Mouse (Mus musculus): ENCODE measurements at regions not wholly inside any gene's neighbourhood (a gene's known extent, or its start where the extent isn't known, plus 50 kb on each side); places are given as distances from the start of the nearest gene placed in this dataset.

- Histone ChIP-seq H3K27me3 (replicated peaks) (no peaks in the 10 kb centered on the region), H3K36me3 (no peaks in the 10 kb centered on the region), H3K4me3 (replicated peaks) (no peak overlapping the region), H3K4me2 (no peak overlapping the region), H3K4me1 (no peaks in the 10 kb centered on the region), H3K9ac (no peak overlapping the region), H3K27ac (no peak overlapping the region), H3K9me3 (no peaks in the 10 kb centered on the region)
- no peak for ATAC-seq (ENCODE audit: insufficient read depth, low FRiP score, low read depth)
- WGBS = 81% methylated on average over 4 of the region's 4 CpGs
Observed at GRCm38 (mm10) chr2:169389611-169390010, 197.9 kb downstream of the Gm11011 start.

- Histone ChIP-seq H3K27ac (no peak overlapping the region), H3K4me3 (replicated peaks) (no peak overlapping the region), H3K27me3 (replicated peaks) (no peaks in the 10 kb centered on the region), H3K4me1 (no peaks in the 10 kb centered on the region), H3K4me2 (no peak overlapping the region), H3K9ac (no peak overlapping the region), H3K9me3 (no peaks in the 10 kb centered on the region), H3K36me3 (no peaks in the 10 kb centered on the region)
- no peak for ATAC-seq (ENCODE audit: insufficient read depth, low FRiP score, low read depth)
- 64% methylated on average over 8 of the region's 8 CpGs for whole genome bisulfite sequencing
Observed at GRCm38 (mm10) chr2:169388569-169388968, 199.0 kb downstream of the Gm11011 start.

- 77% methylated on average over 23 of the region's 23 CpGs for WGBS
- no peak overlapping the region for H3K4me2 ChIP-seq
- H3K36me3 ChIP-seq = no peaks in the 10 kb centered on the region
Observed at GRCm38 (mm10) chr2:169387765-169388518, 199.6 kb downstream of the Gm11011 start.

GRCm38 (mm10) chr2:169383701-169384100 is 203.8 kb downstream of the Gm11011 start:
- Histone ChIP-seq H3K9me3 (no peaks in the 10 kb centered on the region), H3K9ac (no peak overlapping the region), H3K27ac (no peak overlapping the region), H3K4me2 (no peak overlapping the region), H3K36me3 (no peaks in the 10 kb centered on the region), H3K4me3 (replicated peaks) (no peak overlapping the region), H3K27me3 (replicated peaks) (no peaks in the 10 kb centered on the region), H3K4me1 (no peaks in the 10 kb centered on the region)
- 79% methylated on average over 3 of the region's 3 CpGs for WGBS
- ATAC-seq (ENCODE audit: insufficient read depth, low FRiP score, low read depth) = no peak

More at GRCm38 (mm10) chr2:169387765-169388518, 199.6 kb downstream of the Gm11011 start:
- Histone ChIP-seq H3K4me3 (replicated peaks) (no peak overlapping the region), H3K27ac (no peak overlapping the region), H3K4me1 (no peaks in the 10 kb centered on the region), H3K27me3 (replicated peaks) (no peaks in the 10 kb centered on the region), H3K9me3 (no peaks in the 10 kb centered on the region), H3K9ac (no peak overlapping the region)
- no peak for ATAC-seq (ENCODE audit: insufficient read depth, low FRiP score, low read depth)

- Histone ChIP-seq H3K4me3 (replicated peaks) (no peak overlapping the region), H3K4me1 (no peaks in the 10 kb centered on the region), H3K27me3 (replicated peaks) (no peaks in the 10 kb centered on the region), H3K36me3 (no peaks in the 10 kb centered on the region), H3K9ac (no peak overlapping the region), H3K4me2 (no peak overlapping the region), H3K27ac (no peak overlapping the region), H3K9me3 (no peaks in the 10 kb centered on the region)
- WGBS = 78% methylated on average over 7 of the region's 7 CpGs
- no peak for ATAC-seq (ENCODE audit: insufficient read depth, low FRiP score, low read depth)
Observed at GRCm38 (mm10) chr2:169373069-169373468, 214.5 kb downstream of the Gm11011 start.

GRCm38 (mm10) chr2:169365046-169365445 is 222.5 kb downstream of the Gm11011 start:
- Histone ChIP-seq H3K36me3 (no peaks in the 10 kb centered on the region), H3K4me2 (no peak overlapping the region), H3K4me3 (replicated peaks) (no peak overlapping the region), H3K4me1 (no peaks in the 10 kb centered on the region), H3K27ac (no peak overlapping the region), H3K27me3 (replicated peaks) (no peaks in the 10 kb centered on the region), H3K9me3 (no peaks in the 10 kb centered on the region), H3K9ac (no peak overlapping the region)
- ATAC-seq (ENCODE audit: insufficient read depth, low FRiP score, low read depth) = no peak
- 52% methylated on average over 4 of the region's 4 CpGs for WGBS

- WGBS = 11% methylated on average over 15 of the region's 15 CpGs
- no peak overlapping the region for H3K9ac ChIP-seq
- H3K36me3 ChIP-seq = no peaks in the 10 kb centered on the region
- H3K27me3 ChIP-seq (replicated peaks) = no peaks in the 10 kb centered on the region
- H3K27ac ChIP-seq = no peak overlapping the region
- H3K4me1 ChIP-seq = no peaks in the 10 kb centered on the region
- H3K4me3 ChIP-seq (replicated peaks) = no peak overlapping the region; the same call in 1 of the 2 replicates
- H3K9me3 ChIP-seq = no peaks in the 10 kb centered on the region
- H3K4me2 ChIP-seq = peak overlapping the region; percentile 53
- ATAC-seq (ENCODE audit: insufficient read depth, low FRiP score, low read depth) = no peak
Observed at GRCm38 (mm10) chr2:169360272-169360671, 227.3 kb downstream of the Gm11011 start.

GRCm38 (mm10) chr2:169357400-169357799 is 230.1 kb downstream of the Gm11011 start:
- Histone ChIP-seq H3K9ac (no peak overlapping the region), H3K9me3 (no peaks in the 10 kb centered on the region), H3K4me3 (replicated peaks) (no peak overlapping the region), H3K4me1 (no peaks in the 10 kb centered on the region), H3K36me3 (no peaks in the 10 kb centered on the region), H3K27me3 (replicated peaks) (no peaks in the 10 kb centered on the region), H3K4me2 (no peak overlapping the region), H3K27ac (no peak overlapping the region)
- WGBS = 82% methylated on average over 10 of the region's 10 CpGs
- ATAC-seq (ENCODE audit: insufficient read depth, low FRiP score, low read depth) = no peak

GRCm38 (mm10) chr2:169351547-169351946 is 236.0 kb downstream of the Gm11011 start:
- Histone ChIP-seq H3K4me2 (no peak overlapping the region), H3K4me3 (replicated peaks) (no peak overlapping the region), H3K27ac (no peak overlapping the region), H3K36me3 (no peaks in the 10 kb centered on the region), H3K9ac (no peak overlapping the region), H3K27me3 (replicated peaks) (no peaks in the 10 kb centered on the region), H3K9me3 (no peaks in the 10 kb centered on the region), H3K4me1 (no peaks in the 10 kb centered on the region)
- no peak for ATAC-seq (ENCODE audit: insufficient read depth, low FRiP score, low read depth)
- WGBS = 75% methylated on average over 7 of the region's 7 CpGs

GRCm38 (mm10) chr2:169346107-169346506 is 241.4 kb downstream of the Gm11011 start:
- no peak overlapping the region for H3K4me3 ChIP-seq (replicated peaks)
- H3K4me1 ChIP-seq = no peaks in the 10 kb centered on the region
- no peak overlapping the region for H3K9ac ChIP-seq
- H3K27me3 ChIP-seq (replicated peaks) = no peaks in the 10 kb centered on the region
- 64% methylated on average over 10 of the region's 10 CpGs for WGBS
- no peaks in the 10 kb centered on the region for H3K36me3 ChIP-seq
- ATAC-seq (ENCODE audit: insufficient read depth, low FRiP score, low read depth) = no peak
- H3K4me2 ChIP-seq = no peak overlapping the region
- H3K27ac ChIP-seq = no peak overlapping the region
- H3K9me3 ChIP-seq = no peaks in the 10 kb centered on the region

GRCm38 (mm10) chr2:169319521-169319920 is 268.0 kb downstream of the Gm11011 start:
- no peak for ATAC-seq (ENCODE audit: insufficient read depth, low FRiP score, low read depth)
- H3K27ac ChIP-seq = no peak overlapping the region
- no peaks in the 10 kb centered on the region for H3K36me3 ChIP-seq
- H3K9ac ChIP-seq = no peak overlapping the region
- no peaks in the 10 kb centered on the region for H3K9me3 ChIP-seq
- no peaks in the 10 kb centered on the region for H3K4me1 ChIP-seq
- no peak overlapping the region for H3K4me3 ChIP-seq (replicated peaks)
- WGBS = 83% methylated on average over 5 of the region's 5 CpGs
- H3K27me3 ChIP-seq (replicated peaks) = no peaks in the 10 kb centered on the region
- no peak overlapping the region for H3K4me2 ChIP-seq

GRCm38 (mm10) chr2:169314396-169314930 is 273.1 kb downstream of the Gm11011 start:
- Histone ChIP-seq H3K4me1 (no peaks in the 10 kb centered on the region), H3K9ac (no peak overlapping the region), H3K4me2 (no peak overlapping the region), H3K9me3 (no peaks in the 10 kb centered on the region), H3K36me3 (no peaks in the 10 kb centered on the region), H3K4me3 (replicated peaks) (no peak overlapping the region), H3K27ac (no peak overlapping the region), H3K27me3 (replicated peaks) (no peaks in the 10 kb centered on the region)
- 58% methylated on average over 2 of the region's 2 CpGs for WGBS
- no peak for ATAC-seq (ENCODE audit: insufficient read depth, low FRiP score, low read depth)

Measured in stomach, embryonic 15.5 days (tissue).